Mouse (Mus musculus) liver, embryonic 14.5 days (tissue): Measurements from ENCODE around the gene Tex10.

Source experiments
- CTCF ChIP-seq: IDR thresholded peaks from 2 replicates; pipeline ENCODE4 v1.5.1; 2016; ENCODE audit warnings: antibody characterized with exemption, low read depth, control low read depth
- EP300 ChIP-seq: IDR thresholded peaks from 2 replicates; pipeline ENCODE4 v1.6.1; 2016; ENCODE audit warnings: antibody characterized with exemption, low read depth

GRCm38 (mm10) chr4:48407350-48408039 is 65.8 kb downstream of the Tex10 start:
- peak; percentile 94 for TF ChIP-seq CTCF
- no peak for TF ChIP-seq EP300
